Mouse (Mus musculus) forebrain, embryonic 14.5 days (tissue): ENCODE data around the gene Neu2. TPM values are rescaled to one million over a fixed set of nuclear protein-coding genes. Genes with fewer than 3 reads are reported as not detected.

Source experiments
- ATAC-seq: fragments of 200-750 bp; cut with Nextera tagmentation; 2 replicates; pipeline ENCODE4 v1.8.0; 2017; ENCODE audit warnings: mild to moderate bottlenecking, moderate library complexity
- DNase-seq: peaks from one replicate; pipeline ENCODE4 v3.0.0-alpha.2; 2015; ENCODE audit warnings: low spot score
- H3K27ac ChIP-seq: fragments of 300-500 bp; sonication (generic); 2 replicates; pipeline ENCODE4 v1.5.1; 2014; ENCODE audit warnings: low read depth, mild to moderate bottlenecking, control low read depth, low read length, moderate library complexity
- H3K27me3 ChIP-seq: fragments of 300-500 bp; sonication (generic); replicated peaks from 2 replicates; pipeline ENCODE4 v1.6.1; 2014; ENCODE audit warnings: low read length, control low read depth, mixed read lengths; ENCODE audit not compliant: control insufficient read depth, insufficient read depth
- H3K36me3 ChIP-seq: fragments of 300-500 bp; sonication (generic); 2 replicates; pipeline ENCODE4 v1.6.1; 2014; ENCODE audit warnings: low read length, control low read depth; ENCODE audit not compliant: control insufficient read depth, insufficient read depth
- H3K4me1 ChIP-seq: fragments of 300-500 bp; sonication (generic); 2 replicates; pipeline ENCODE4 v1.6.1; 2014; ENCODE audit warnings: antibody characterized with exemption, low read length, control low read depth; ENCODE audit not compliant: control insufficient read depth, insufficient read depth
- H3K4me2 ChIP-seq: fragments of 300-500 bp; sonication (generic); 2 replicates; pipeline ENCODE4 v1.6.1; 2014; ENCODE audit warnings: mild to moderate bottlenecking, control low read depth, low read length
- H3K4me3 ChIP-seq: fragments of 300-500 bp; sonication (generic); 2 replicates; pipeline ENCODE4 v1.5.1; 2014; ENCODE audit warnings: low read depth, low read length, control low read depth
- H3K9ac ChIP-seq: fragments of 300-500 bp; sonication (generic); 2 replicates; pipeline ENCODE4 v1.6.1; 2014; ENCODE audit warnings: mild to moderate bottlenecking, low read length, control low read depth, moderate library complexity
- H3K9me3 ChIP-seq: fragments of 300-500 bp; sonication (generic); replicated peaks from 2 replicates; pipeline ENCODE4 v1.6.1; 2016; ENCODE audit warnings: low read length, control low read depth, mixed read lengths; ENCODE audit not compliant: control insufficient read depth
- WGBS: fragments of 180-500 bp; shearing (Covaris S2); extraction: QIAGEN DNeasy Blood & Tissue Kit; methylation state at CpG from one replicate; pipeline ENCODE4 v1.1.7; 2014; 5-methylcytosine and 5-hydroxymethylcytosine counted together
- polyA plus RNA-seq: library from polyadenylated mRNA; unstranded; fragments of >200 nt; fragmentation: Nextera tagmentation; extraction: Ambion mirVana; gene quantifications from 2 replicates; pipeline ENCODE4 v1.2.1, GENCODE M21; 2014

Gene Neu2
- polyA plus RNA-seq, 1 experiment from 2014 or later, result 0.17 TPM

GRCm38 (mm10) chr1:87525041-87525440 is 15.4 kb downstream of the Neu2 start:
- Histone ChIP-seq H3K9me3 (no peaks in the 10 kb centered on the region), H3K4me2 (no peak overlapping the region), H3K4me3 (no peak overlapping the region), H3K27ac (no peak overlapping the region), H3K9ac (no peak overlapping the region), H3K27me3 (no peaks in the 10 kb centered on the region), H3K36me3 (no peaks in the 10 kb centered on the region), H3K4me1 (no peaks in the 10 kb centered on the region)
- no peak for ATAC-seq
- WGBS, result 93% methylated on average over 7 of the region's 7 CpGs
- DNase-seq, result no peak

DNA sequence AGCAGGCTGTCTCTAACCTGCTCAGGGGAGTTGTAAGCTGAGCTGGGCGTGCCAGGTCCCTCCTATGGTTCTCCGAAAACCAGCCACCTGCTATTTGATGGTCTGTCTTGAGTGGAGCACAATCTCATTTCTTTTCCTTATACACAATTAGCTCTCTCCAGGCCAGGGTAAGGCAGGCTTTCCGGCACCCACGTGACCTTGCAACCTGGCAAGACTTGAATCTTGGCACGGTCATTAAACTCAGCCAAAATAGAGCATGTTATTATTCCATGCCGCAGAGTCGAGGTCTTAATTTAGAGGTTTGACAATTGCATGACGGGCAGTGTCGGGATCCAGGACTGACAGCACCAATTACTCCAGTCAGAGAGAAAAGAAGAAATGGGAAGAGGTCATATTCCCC is 17.5 kb downstream of the Neu2 start:
- H3K27me3 ChIP-seq, result no peaks in the 10 kb centered on the region
- no peak for ATAC-seq
- no peak overlapping the region for H3K27ac ChIP-seq
- no peaks in the 10 kb centered on the region for H3K4me1 ChIP-seq
- H3K9me3 ChIP-seq, result no peaks in the 10 kb centered on the region
- H3K9ac ChIP-seq, result no peak overlapping the region
- no peak for DNase-seq
- no peak overlapping the region for H3K4me3 ChIP-seq
- H3K4me2 ChIP-seq, result no peak overlapping the region
- no peaks in the 10 kb centered on the region for H3K36me3 ChIP-seq
- WGBS, result 72% methylated on average over 9 of the region's 9 CpGs

- Histone ChIP-seq H3K27ac (no peak overlapping the region), H3K36me3 (no peaks in the 10 kb centered on the region), H3K4me3 (no peak overlapping the region), H3K4me2 (no peak overlapping the region), H3K9ac (no peak overlapping the region), H3K4me1 (no peaks in the 10 kb centered on the region), H3K27me3 (no peaks in the 10 kb centered on the region), H3K9me3 (no peaks in the 10 kb centered on the region)
- DNase-seq, result no peak
- WGBS, result 90% methylated on average over 4 of the region's 4 CpGs
- no peak for ATAC-seq
Measured at GRCm38 (mm10) chr1:87532346-87532745, 22.7 kb downstream of the Neu2 start.

- H3K36me3 ChIP-seq, result no peaks in the 10 kb centered on the region
- no peaks in the 10 kb centered on the region for H3K27me3 ChIP-seq
- no peaks in the 10 kb centered on the region for H3K9me3 ChIP-seq
- DNase-seq (no peak), ATAC-seq (no peak)
- no peak overlapping the region for H3K4me2 ChIP-seq
- no peak overlapping the region for H3K4me3 ChIP-seq
- H3K27ac ChIP-seq, result no peak overlapping the region
- H3K9ac ChIP-seq, result no peak overlapping the region
- H3K4me1 ChIP-seq, result no peaks in the 10 kb centered on the region
- 89% methylated on average over 3 of the region's 3 CpGs for WGBS
Measured at GRCm38 (mm10) chr1:87534118-87534517, 24.4 kb downstream of the Neu2 start.

- ATAC-seq, result no peak
- WGBS, result 98% methylated on average over 1 of the region's 1 CpGs
- no peak overlapping the region for H3K27ac ChIP-seq
- H3K27me3 ChIP-seq, result no peaks in the 10 kb centered on the region
- no peak overlapping the region for H3K9ac ChIP-seq
- no peaks in the 10 kb centered on the region for H3K9me3 ChIP-seq
- no peak overlapping the region for H3K4me2 ChIP-seq
- H3K36me3 ChIP-seq, result no peaks in the 10 kb centered on the region
- H3K4me1 ChIP-seq, result no peaks in the 10 kb centered on the region
- H3K4me3 ChIP-seq, result no peak overlapping the region
- DNase-seq, result no peak
Measured at GRCm38 (mm10) chr1:87537008-87537407, 27.3 kb downstream of the Neu2 start.

DNA sequence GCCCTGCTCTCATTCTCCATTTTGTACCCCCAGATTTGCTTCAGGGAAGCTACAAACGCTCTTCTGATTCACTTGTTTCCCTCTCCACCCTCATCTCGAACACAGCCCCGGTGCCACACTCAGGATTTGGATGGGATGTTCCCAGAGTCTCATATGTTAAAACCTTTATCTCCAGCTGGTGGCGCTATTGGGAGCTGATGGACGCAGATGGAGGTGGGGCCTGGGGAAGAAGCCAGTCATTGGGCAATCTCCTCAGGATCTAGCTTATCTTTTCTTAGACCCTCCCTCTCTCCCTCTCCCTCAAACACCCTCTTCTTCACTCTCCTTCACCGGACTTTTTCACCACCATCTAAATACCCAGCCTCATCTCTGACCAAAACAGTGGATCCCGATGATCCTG is 31.9 kb downstream of the Neu2 start:
- no peaks in the 10 kb centered on the region for H3K4me1 ChIP-seq
- no peak for DNase-seq
- WGBS, result 40% methylated on average over 7 of the region's 7 CpGs
- H3K9ac ChIP-seq, result no peak overlapping the region
- H3K27ac ChIP-seq, result no peak overlapping the region
- no peak overlapping the region for H3K4me2 ChIP-seq
- no peaks in the 10 kb centered on the region for H3K9me3 ChIP-seq
- no peak overlapping the region for H3K4me3 ChIP-seq
- no peak for ATAC-seq
- no peaks in the 10 kb centered on the region for H3K36me3 ChIP-seq
- no peaks in the 10 kb centered on the region for H3K27me3 ChIP-seq

- Histone ChIP-seq H3K36me3 (no peaks in the 10 kb centered on the region), H3K27me3 (no peaks in the 10 kb centered on the region), H3K4me2 (no peak overlapping the region), H3K4me3 (no peak overlapping the region), H3K27ac (no peak overlapping the region), H3K9ac (no peak overlapping the region), H3K9me3 (no peaks in the 10 kb centered on the region), H3K4me1 (no peaks in the 10 kb centered on the region)
- WGBS, result 96% methylated on average over 3 of the region's 3 CpGs
- no peak for DNase-seq
- no peak for ATAC-seq
Measured at GRCm38 (mm10) chr1:87551008-87551407, 41.3 kb downstream of the Neu2 start.

DNA sequence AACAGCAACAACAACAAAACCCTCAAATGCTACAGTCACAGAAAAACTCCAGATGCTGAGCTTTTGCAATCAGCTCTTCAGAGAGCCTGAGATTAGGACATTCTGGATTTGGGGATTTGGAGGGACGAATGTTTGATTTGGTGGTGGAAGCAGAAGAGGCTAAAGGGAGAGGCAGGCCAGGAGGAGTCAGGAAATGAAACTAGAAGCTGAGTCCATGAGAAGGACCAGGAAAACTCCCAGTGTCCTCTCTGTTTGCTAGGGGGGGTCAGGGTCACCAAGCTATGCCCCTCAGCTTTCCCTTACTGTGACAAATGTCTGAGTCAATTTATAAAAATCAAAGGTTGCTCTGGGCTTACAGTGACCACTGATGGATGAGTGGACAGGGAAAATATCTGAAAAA is 43.9 kb downstream of the Neu2 start:
- no peaks in the 10 kb centered on the region for H3K36me3 ChIP-seq
- no peaks in the 10 kb centered on the region for H3K27me3 ChIP-seq
- no peaks in the 10 kb centered on the region for H3K9me3 ChIP-seq
- no peaks in the 10 kb centered on the region for H3K4me1 ChIP-seq
- H3K4me3 ChIP-seq, result no peak overlapping the region
- ATAC-seq (no peak), DNase-seq (no peak)
- no peak overlapping the region for H3K9ac ChIP-seq
- WGBS, result 79% methylated on average over 1 of the region's 1 CpGs
- no peak overlapping the region for H3K4me2 ChIP-seq
- H3K27ac ChIP-seq, result no peak overlapping the region

DNA sequence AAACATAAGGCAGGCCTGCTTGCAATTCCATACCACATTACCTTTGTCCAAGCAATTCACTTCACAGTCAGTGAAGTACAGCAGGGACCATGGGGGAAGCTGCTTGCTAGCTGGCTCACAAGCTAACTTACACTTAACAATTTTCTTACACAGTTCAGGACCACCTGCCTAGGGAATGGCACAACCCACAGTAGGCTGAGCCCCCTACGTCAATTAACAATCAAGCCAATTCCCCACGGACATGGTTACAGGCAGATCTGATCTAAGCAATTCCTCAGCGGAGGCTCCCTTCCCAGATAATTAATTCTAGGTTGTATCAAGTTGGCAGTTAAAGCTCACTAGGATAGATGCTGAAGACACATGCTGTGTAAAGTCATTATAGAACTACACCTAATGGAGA is 53.3 kb downstream of the Neu2 start:
- H3K27ac ChIP-seq, result no peak overlapping the region
- no peaks in the 10 kb centered on the region for H3K27me3 ChIP-seq
- no peak overlapping the region for H3K4me2 ChIP-seq
- H3K36me3 ChIP-seq, result no peaks in the 10 kb centered on the region
- H3K4me3 ChIP-seq, result no peak overlapping the region
- no peak overlapping the region for H3K9ac ChIP-seq
- ATAC-seq, result no peak
- no peaks in the 10 kb centered on the region for H3K4me1 ChIP-seq
- no peaks in the 10 kb centered on the region for H3K9me3 ChIP-seq
- DNase-seq, result peak; percentile 25
- 54% methylated on average over 3 of the region's 3 CpGs for WGBS

GRCm38 (mm10) chr1:87565760-87566159 is 56.1 kb downstream of the Neu2 start:
- H3K9ac ChIP-seq, result no peak overlapping the region
- WGBS, result 88% methylated on average over 8 of the region's 8 CpGs
- H3K4me2 ChIP-seq, result no peak overlapping the region
- no peaks in the 10 kb centered on the region for H3K36me3 ChIP-seq
- H3K4me1 ChIP-seq, result no peaks in the 10 kb centered on the region
- H3K4me3 ChIP-seq, result no peak overlapping the region
- H3K9me3 ChIP-seq, result no peaks in the 10 kb centered on the region
- DNase-seq (no peak), ATAC-seq (no peak)
- no peaks in the 10 kb centered on the region for H3K27me3 ChIP-seq
- H3K27ac ChIP-seq, result no peak overlapping the region
